Comparison of ENCODE assay signal across 8 mouse cellular contexts in the genomic region with DNA sequence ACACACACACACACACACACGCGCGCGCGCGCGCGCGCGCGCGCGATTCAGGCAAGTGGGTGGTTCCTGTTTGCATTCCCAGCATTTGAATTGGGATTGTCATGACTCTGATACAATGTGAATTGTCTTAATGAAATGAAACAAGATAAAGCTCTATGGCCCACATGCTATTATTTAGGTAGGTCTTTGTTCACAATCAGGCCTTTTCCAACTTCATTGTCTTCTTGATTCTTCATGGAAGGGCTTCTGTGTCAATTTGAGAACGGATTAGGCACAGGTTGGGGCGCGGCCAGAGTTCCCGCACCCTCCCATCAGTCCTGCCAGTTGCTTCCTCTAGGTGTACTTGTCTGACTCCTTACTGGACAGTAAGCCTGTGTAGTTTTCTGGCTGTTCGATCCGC. TPM values are rescaled to one million over a fixed set of nuclear protein-coding genes. Genes with fewer than 3 reads are reported as not detected.
A peak's percentile ranks its signal among the peaks of the same experiment; 100 is the strongest.
DNase-seq lines count a peak whose midpoint lies in the region; ATAC-seq lines count a peak whose summit lies in the region.

No protein-coding gene starts in this region.

- no peaks in the 10 kb centered on the region for H3K9me3 ChIP-seq in heart, embryonic 13.5 days
- H3K9me3 ChIP-seq in embryonic facial prominence, embryonic 14.5 days (ENCODE audit: control insufficient read depth, low read length), result no peaks in the 10 kb centered on the region
- H3K9me3 ChIP-seq in intestine, embryonic 15.5 days, result no peaks in the 10 kb centered on the region
- no peaks in the 10 kb centered on the region for H3K9me3 ChIP-seq in neural tube, embryonic 12.5 days

- H3K9ac ChIP-seq in heart, embryonic 13.5 days, result peak overlapping the region; percentile 76
- 0 out of 2 replicates have a peak overlapping the region, but pooled peaks have one; percentile 0 for H3K9ac ChIP-seq in embryonic facial prominence, embryonic 14.5 days (ENCODE audit: low read depth, low read length)
- no peak overlapping the region for H3K9ac ChIP-seq in intestine, embryonic 15.5 days
- no peak overlapping the region for H3K9ac ChIP-seq in neural tube, embryonic 12.5 days

- no peak for ATAC-seq in heart, embryonic 13.5 days (ENCODE audit: extremely low read depth, insufficient number of reproducible peaks, low FRiP score, low TSS enrichment)
- peak; percentile 53 for ATAC-seq in embryonic facial prominence, embryonic 14.5 days (ENCODE audit: low read depth)
- ATAC-seq in intestine, embryonic 15.5 days, result peak; percentile 55
- peak; percentile 57 for ATAC-seq in neural tube, embryonic 12.5 days (ENCODE audit: low FRiP score, low read depth)

- H3K27ac ChIP-seq in heart, embryonic 13.5 days (replicated peaks), result peak overlapping the region; percentile 66
- no peak overlapping the region for H3K27ac ChIP-seq in embryonic facial prominence, embryonic 14.5 days (replicated peaks; ENCODE audit: low read depth, low read length)
- H3K27ac ChIP-seq in intestine, embryonic 15.5 days, result no peak overlapping the region
- H3K27ac ChIP-seq in neural tube, embryonic 12.5 days, result no peak overlapping the region

- H3K4me2 ChIP-seq in heart, embryonic 13.5 days, result peak overlapping the region; percentile 68
- peak overlapping the region; percentile 53 for H3K4me2 ChIP-seq in embryonic facial prominence, embryonic 14.5 days (ENCODE audit: low read depth, low read length)
- peak overlapping the region; percentile 48 for H3K4me2 ChIP-seq in intestine, embryonic 15.5 days (replicated peaks)
- peak overlapping the region; percentile 52 for H3K4me2 ChIP-seq in neural tube, embryonic 12.5 days (replicated peaks)

- peaks cover 9% of the 10 kb centered on the region for H3K4me1 ChIP-seq in heart, embryonic 13.5 days
- H3K4me1 ChIP-seq in embryonic facial prominence, embryonic 14.5 days (ENCODE audit: control insufficient read depth, insufficient read depth, low read length), result no peaks in the 10 kb centered on the region
- no peaks in the 10 kb centered on the region for H3K4me1 ChIP-seq in intestine, embryonic 15.5 days (replicated peaks)
- no peaks in the 10 kb centered on the region for H3K4me1 ChIP-seq in neural tube, embryonic 12.5 days

- H3K36me3 ChIP-seq in heart, embryonic 13.5 days, result no peaks in the 10 kb centered on the region
- no peaks in the 10 kb centered on the region for H3K36me3 ChIP-seq in embryonic facial prominence, embryonic 14.5 days (ENCODE audit: control insufficient read depth, insufficient read depth, low read length)
- H3K36me3 ChIP-seq in intestine, embryonic 15.5 days, result no peaks in the 10 kb centered on the region
- H3K36me3 ChIP-seq in neural tube, embryonic 12.5 days, result no peaks in the 10 kb centered on the region

- peak overlapping the region; percentile 40 for H3K4me3 ChIP-seq in heart, embryonic 13.5 days
- H3K4me3 ChIP-seq in embryonic facial prominence, embryonic 14.5 days (ENCODE audit: low read depth, low read length), result peak overlapping the region; percentile 18
- H3K4me3 ChIP-seq in intestine, embryonic 15.5 days (replicated peaks), result peak overlapping the region; percentile 22
- no peak overlapping the region for H3K4me3 ChIP-seq in neural tube, embryonic 12.5 days

- DNase-seq in heart, adult 8-10 months (ENCODE audit: low spot score), result no peak
- DNase-seq in embryonic facial prominence, embryonic 14.5 days (ENCODE audit: low spot score), result no peak
- DNase-seq in layer of hippocampus, adult 11-12 months (ENCODE audit: low spot score), result no peak
- no peak for DNase-seq in T-cell, adult 2 months (ENCODE audit: low spot score)
- DNase-seq in left cerebral cortex, adult 11 months (ENCODE audit: low spot score), result no peak

- 40% methylated on average over 19 of the region's 19 CpGs for WGBS in heart, embryonic 13.5 days
- 67% methylated on average over 19 of the region's 19 CpGs for WGBS in embryonic facial prominence, embryonic 14.5 days
- 53% methylated on average over 19 of the region's 19 CpGs for WGBS in intestine, embryonic 15.5 days
- WGBS in neural tube, embryonic 12.5 days, result 49% methylated on average over 19 of the region's 19 CpGs

- no peaks in the 10 kb centered on the region for H3K27me3 ChIP-seq in heart, embryonic 13.5 days (replicated peaks)
- no peaks in the 10 kb centered on the region for H3K27me3 ChIP-seq in embryonic facial prominence, embryonic 14.5 days (replicated peaks; ENCODE audit: control insufficient read depth, insufficient read depth, low read length)
- no peaks in the 10 kb centered on the region for H3K27me3 ChIP-seq in intestine, embryonic 15.5 days (replicated peaks)
- no peaks in the 10 kb centered on the region for H3K27me3 ChIP-seq in neural tube, embryonic 12.5 days (replicated peaks)

RNA-seq across cellular contexts. Expression of a gene that starts 41.0 kb away (rescaled TPM):
- polyA plus RNA-seq in heart, embryonic 13.5 days (2015; fragmentation: Nextera tagmentation; extraction: Ambion mirVana), result 3.8 and 5.3 TPM in 2 replicates
- 10 to 100 TPM in 3 of 4 experiments, 1 to 10 TPM in 1; 8.0 to 11.3 (median 10.9) TPM for total RNA-seq in heart, adult 8-10 months (2022)
- 14.6 and 16.1 TPM in 2 replicates for polyA plus RNA-seq in embryonic facial prominence, embryonic 14.5 days (2014; fragmentation: Nextera tagmentation; extraction: Ambion mirVana)
- 11.7 and 11.9 TPM in 2 replicates for polyA plus RNA-seq in intestine, embryonic 15.5 days (2015; fragmentation: Nextera tagmentation; extraction: Ambion mirVana)
- polyA plus RNA-seq in neural tube, embryonic 12.5 days (2016; fragmentation: Nextera tagmentation; extraction: Ambion mirVana), result 2.1 and 3.8 TPM in 2 replicates

Comparison
In these comparisons a context has a peak if more than half of its experiments do, and no peak if none do; other contexts are left out.
1. H3K9ac ChIP-seq: peak in heart, embryonic 13.5 days (single experiment) and embryonic facial prominence, embryonic 14.5 days (single experiment); none in intestine, embryonic 15.5 days (single experiment) and neural tube, embryonic 12.5 days (single experiment).
2. Peak in every context shown above with its lines, with median percentiles within 50 percentile points of each other: H3K4me2 ChIP-seq.